Mouse (Mus musculus): ENCODE data around the gene Ciart.

GRCm38 (mm10) chr3:95839250-95839649, 42.8 kb downstream of the Ciart start:
- TF ChIP-seq POLR2A (IDR thresholded peaks at IDR 0.05; ENCODE audit: insufficient read depth, low read depth, low read length) = no peak
- TF ChIP-seq CTCF (IDR thresholded peaks at IDR 0.05; ENCODE audit: insufficient read depth, low read depth, low read length) = no peak
